22 mouse cellular contexts compared by ENCODE assay signal in genomic region chr7:133790171-133790570, GRCm38 (mm10). TPM values are rescaled to one million over a fixed set of nuclear protein-coding genes. Genes with fewer than 3 reads are reported as not detected.
DNase-seq lines count a peak whose midpoint lies in the region; ATAC-seq and TF ChIP-seq lines count a peak whose summit lies in the region.
"Had no signal": no experiment of that assay in that cellular context is flagged by ENCODE, and none has a peak within 500 bp of the region (broad histone marks: within the 10 kb centered on the region; RNA-seq: fewer than 3 reads in every experiment).

No protein-coding gene starts in this region.

- no peaks in the 10 kb centered on the region for H3K36me3 ChIP-seq in forebrain, postnatal 0 days (ENCODE audit: insufficient read depth)
- H3K36me3 ChIP-seq in forebrain, embryonic 10.5 days (replicated peaks) = no peaks in the 10 kb centered on the region
- H3K36me3 ChIP-seq: embryonic facial prominence, embryonic 10.5 days; embryonic facial prominence, embryonic 12.5 days; forebrain, embryonic 12.5 days; G1E had no signal

- no peaks in the 10 kb centered on the region for H3K4me1 ChIP-seq in forebrain, postnatal 0 days (ENCODE audit: insufficient read depth)
- no peaks in the 10 kb centered on the region for H3K4me1 ChIP-seq in forebrain, embryonic 10.5 days
- H3K4me1 ChIP-seq: embryonic facial prominence, embryonic 12.5 days; forebrain, embryonic 12.5 days had no signal

- H3K9me3 ChIP-seq in forebrain, postnatal 0 days (ENCODE audit: low read length) = no peaks in the 10 kb centered on the region
- H3K9me3 ChIP-seq in forebrain, embryonic 10.5 days = no peaks in the 10 kb centered on the region
- H3K9me3 ChIP-seq: embryonic facial prominence, embryonic 10.5 days; embryonic facial prominence, embryonic 12.5 days; forebrain, embryonic 12.5 days had no signal

- H3K4me3 ChIP-seq in forebrain, postnatal 0 days (ENCODE audit: low read depth, low read length) = no peak overlapping the region
- H3K4me3 ChIP-seq in forebrain, embryonic 10.5 days = no peak overlapping the region
- H3K4me3 ChIP-seq in left cerebral cortex, adult 2 months = no peak overlapping the region
- H3K4me3 ChIP-seq: embryonic facial prominence, embryonic 10.5 days; embryonic facial prominence, embryonic 12.5 days; forebrain, embryonic 12.5 days had no signal

- H3K27me3 ChIP-seq in forebrain, postnatal 0 days (ENCODE audit: insufficient read depth, low read length) = no peaks in the 10 kb centered on the region
- no peaks in the 10 kb centered on the region for H3K27me3 ChIP-seq in forebrain, embryonic 10.5 days (ENCODE audit: poor library complexity, severe bottlenecking)
- H3K27me3 ChIP-seq: CH12.LX; embryonic facial prominence, embryonic 12.5 days; forebrain, embryonic 12.5 days; Patski had no signal

- intact Hi-C loops in left cerebral cortex, postnatal 4 days (cut with DNase I) = no loop called here
- intact Hi-C loops in left cerebral cortex, adult 2 months (cut with DNase I) = no loop called here

- ATAC-seq in forebrain, postnatal 0 days = no peak
- ATAC-seq: activated CD4-positive, CD25-positive, alpha-beta regulatory T cell, adult 4 months; CD4-positive, CD25-positive, alpha-beta regulatory T cell, adult 4 months; forebrain, embryonic 14.5 days; forebrain, embryonic 16.5 days; Patski had no signal

- H3K9ac ChIP-seq in forebrain, postnatal 0 days = no peak overlapping the region
- H3K9ac ChIP-seq: embryonic facial prominence, embryonic 12.5 days; forebrain, embryonic 12.5 days had no signal

- 52% methylated on average over 4 of the region's 4 CpGs for whole genome bisulfite sequencing in forebrain, postnatal 0 days
- WGBS in forebrain, embryonic 10.5 days = 94% methylated on average over 4 of the region's 4 CpGs

- H3K27ac ChIP-seq in forebrain, postnatal 0 days (ENCODE audit: low read depth, low read length) = no peak overlapping the region
- no peak overlapping the region for H3K27ac ChIP-seq in forebrain, embryonic 10.5 days
- H3K27ac ChIP-seq in left cerebral cortex, adult 2 months = no peak overlapping the region
- H3K27ac ChIP-seq: embryonic facial prominence, embryonic 10.5 days; embryonic facial prominence, embryonic 12.5 days; forebrain, embryonic 12.5 days had no signal

- peak; percentile 82 to 85 for DNase-seq in cerebellum, postnatal 10 days
- DNase-seq in cerebellum, adult 18-20 months = no peak
- peak; percentile 31 for DNase-seq in forebrain, postnatal 0 days
- DNase-seq in forebrain, embryonic 10.5 days (ENCODE audit: extremely low spot score, low spot score) = no peak
- DNase-seq in left cerebral cortex, postnatal 4 days = peak; percentile 45
- no peak for DNase-seq in left cerebral cortex, adult 2 months (ENCODE audit: extremely low spot score in 1 of 2, low spot score in 2 of 2)
- DNase-seq: adrenal gland, adult 8-10 months; adrenal gland, postnatal 14 days; adrenal gland, postnatal 36 days; B cell, adult 2 months; cerebellum, adult 11-12 months; cerebellum, adult 8-10 months had no signal

- H3K4me2 ChIP-seq in forebrain, postnatal 0 days (ENCODE audit: low read depth) = no peak overlapping the region
- H3K4me2 ChIP-seq: embryonic facial prominence, embryonic 12.5 days; forebrain, embryonic 12.5 days had no signal

- TF ChIP-seq CTCF in forebrain, postnatal 0 days (IDR thresholded peaks at IDR 0.05; ENCODE audit: low read depth) = no peak
- TF ChIP-seq CTCF in left cerebral cortex, adult 2 months (IDR thresholded peaks at IDR 0.05) = no peak

RNA-seq across cellular contexts. Expression of gene Dhx32, which starts 7.6 kb away (rescaled TPM):
- 38.2 and 47.5 TPM in 2 replicates for total RNA-seq in forebrain, postnatal 0 days (2014; rRNA removed)
- 43.7 and 53.2 TPM in 2 replicates for polyA plus RNA-seq in forebrain, postnatal 0 days (2015; fragmentation: Nextera tagmentation; extraction: Ambion mirVana)
- polyA plus RNA-seq in forebrain, embryonic 10.5 days (2016; fragmentation: Nextera tagmentation; extraction: Ambion mirVana) = 79.9 and 85.4 TPM in 2 replicates
- total RNA-seq in left cerebral cortex, postnatal 4 days (2021) = 10 to 100 TPM; 48.1 to 52.0 TPM
- total RNA-seq in left cerebral cortex, adult 2 months (2021) = 10 to 100 TPM; 36.8 to 40.8 TPM

RNA-seq across cellular contexts. Expression of gene Fank1, which starts 13.5 kb away (rescaled TPM):
- 4.5 and 5.1 TPM in 2 replicates for total RNA-seq in forebrain, postnatal 0 days (2014; rRNA removed)
- polyA plus RNA-seq in forebrain, postnatal 0 days (2015; fragmentation: Nextera tagmentation; extraction: Ambion mirVana) = 5.2 and 9.0 TPM in 2 replicates
- 0.57 and 1.0 TPM in 2 replicates for polyA plus RNA-seq in forebrain, embryonic 10.5 days (2016; fragmentation: Nextera tagmentation; extraction: Ambion mirVana)
- 1 to 10 TPM; 3.5 to 4.9 TPM for total RNA-seq in left cerebral cortex, postnatal 4 days (2021)
- total RNA-seq in left cerebral cortex, adult 2 months (2021) = 1 to 10 TPM; 3.6 to 4.1 TPM
- total RNA-seq: G1E had no signal
- polyA plus RNA-seq: activated CD4-positive, CD25-positive, alpha-beta regulatory T cell, adult 4 months; CD4-positive, CD25-positive, alpha-beta regulatory T cell, adult 4 months; G1E had no signal

Comparison
In these comparisons a context has a peak if more than half of its experiments do, and no peak if none do; other contexts are left out.
1. DNase-seq: peak in cerebellum, postnatal 10 days (2 of 2), forebrain, postnatal 0 days (single experiment) and left cerebral cortex, postnatal 4 days (single experiment); none in cerebellum, adult 18-20 months (0 of 2), forebrain, embryonic 10.5 days (single experiment) and left cerebral cortex, adult 2 months (0 of 2).